Mouse (Mus musculus) spleen, adult 18-20 months (tissue): Measurements from ENCODE around the gene Eif5a2.

Experiments used
- DNase-seq, 2 experiments: peaks; one replicate each; pipeline ENCODE4 v3.0.0; 2022; ENCODE audit warnings: mixed read lengths in 2 of 2

Gene Eif5a2

GRCm38 (mm10) chr3:28780994-28781393 lies at the start of gene Eif5a2:
Eif5a2 (plus strand) TSS chr3:28781276.
- peak; percentile 89 to 93 for DNase-seq

DNA sequence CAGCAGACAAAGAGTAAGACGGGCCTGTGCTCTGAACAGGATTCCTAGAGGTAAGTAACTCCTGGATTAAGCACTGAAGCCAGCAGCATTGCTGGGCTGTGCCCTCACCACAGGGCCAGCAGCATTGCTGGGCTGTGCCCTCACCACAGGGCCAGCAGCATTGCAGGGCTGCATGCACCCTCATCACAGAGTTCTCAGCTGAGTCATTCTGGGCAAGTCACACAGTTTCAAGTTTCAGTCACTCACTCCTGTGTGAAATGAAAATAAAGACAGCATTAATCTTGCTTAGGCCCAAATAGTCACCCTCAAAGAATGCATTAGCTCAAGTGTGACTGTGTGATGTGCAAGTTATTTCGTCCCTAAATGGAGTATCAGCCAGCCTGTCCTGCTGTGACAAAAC lies 46.4 kb upstream of the Eif5a2 start:
- DNase-seq, result no peak

DNA sequence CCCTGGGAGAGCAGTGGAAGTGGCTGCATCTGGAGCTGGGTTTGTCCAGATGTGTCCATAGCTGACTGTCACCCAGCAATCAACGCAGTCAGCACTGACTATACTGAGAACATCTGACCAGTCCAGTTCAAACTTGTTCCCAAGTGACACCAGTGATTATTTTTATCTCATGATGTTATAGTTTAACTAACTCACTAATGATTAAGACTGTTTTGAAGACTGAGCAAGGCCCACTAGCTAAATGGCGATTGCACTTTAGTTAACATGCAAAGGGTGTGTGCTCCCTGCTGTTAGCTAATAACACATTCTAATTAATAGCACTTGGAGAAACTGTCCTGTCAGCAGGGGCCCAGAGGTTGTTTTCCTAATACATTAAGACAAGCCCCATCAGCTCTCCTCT lies 44.1 kb upstream of the Eif5a2 start:
- DNase-seq, result no peak

GRCm38 (mm10) chr3:28740353-28740752 lies 40.7 kb upstream of the Eif5a2 start:
- no peak for DNase-seq

DNA sequence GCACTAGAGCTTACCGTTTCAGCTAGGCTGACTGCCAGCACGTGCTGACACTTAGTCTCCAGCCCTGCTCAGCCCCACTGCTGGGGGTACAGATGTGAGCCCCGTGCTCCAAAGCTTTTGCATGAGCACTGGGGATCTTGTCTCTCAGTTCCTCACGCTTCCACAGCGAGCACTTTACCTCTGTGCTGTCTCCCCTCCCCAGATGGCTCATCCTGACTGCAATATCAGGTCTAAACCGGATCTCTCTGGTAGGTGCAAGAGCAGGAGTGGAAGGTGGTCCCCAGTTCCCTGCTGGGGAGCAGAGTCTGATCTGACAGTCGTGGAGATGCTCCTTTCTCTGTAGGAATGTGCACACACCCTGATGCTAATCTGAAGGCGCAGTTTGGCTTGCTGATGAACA lies 37.8 kb upstream of the Eif5a2 start:
- no peak for DNase-seq

DNA sequence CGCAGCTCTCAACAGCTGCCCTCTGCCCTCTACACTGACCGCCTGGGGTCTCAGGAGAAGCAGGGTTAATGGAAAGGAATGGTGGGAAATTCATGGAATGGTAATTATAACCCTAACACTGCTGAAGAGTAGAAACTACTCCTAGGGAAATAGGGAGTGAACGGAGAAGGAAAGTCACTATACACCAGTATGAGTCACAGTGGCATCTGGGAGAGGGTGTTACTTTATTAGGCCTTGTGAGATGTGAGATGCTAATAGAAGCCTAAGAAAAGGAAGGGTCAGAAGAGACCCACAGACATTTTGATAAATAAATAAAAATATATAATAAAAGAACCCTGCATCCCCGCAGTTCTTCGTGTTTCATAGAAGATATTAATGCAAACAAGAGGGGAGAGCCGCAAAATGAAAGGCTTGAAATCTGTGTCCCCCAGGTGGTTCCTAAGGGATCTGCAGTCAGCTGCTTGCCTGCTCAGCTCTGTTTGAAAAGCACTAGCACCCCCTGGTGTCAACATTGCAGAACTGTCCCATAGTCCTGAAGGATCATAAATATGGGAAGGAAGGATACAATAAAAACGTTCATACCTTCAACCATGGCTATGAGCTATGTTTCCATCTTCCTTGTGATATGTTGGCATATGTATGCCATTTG lies 35.1 kb upstream of the Eif5a2 start:
- peak in 1 of 2 experiments; percentile 37 for DNase-seq

GRCm38 (mm10) chr3:28748151-28748550 lies 32.9 kb upstream of the Eif5a2 start:
- DNase-seq, result no peak

DNA sequence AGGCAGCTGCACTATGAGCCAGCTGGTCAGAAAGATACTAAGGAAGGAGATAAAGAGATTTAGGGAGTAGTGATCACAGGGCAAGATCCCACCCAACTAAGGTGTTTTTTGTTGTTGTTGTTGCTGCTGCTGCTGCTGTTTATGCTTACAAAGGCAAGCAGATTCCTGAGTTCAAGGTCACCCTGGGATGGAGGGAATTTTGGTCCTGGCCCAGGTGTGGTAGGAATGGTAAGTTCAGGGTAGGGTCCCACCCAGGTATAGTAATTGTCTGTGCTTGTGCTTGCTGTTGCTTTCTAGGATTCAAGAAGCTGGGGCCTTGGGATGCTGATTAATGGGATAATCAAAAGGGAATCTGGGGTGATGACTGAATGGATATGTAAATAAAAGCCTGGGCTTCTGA lies 32.1 kb upstream of the Eif5a2 start:
- no peak for DNase-seq

- DNase-seq, result no peak
Observed at GRCm38 (mm10) chr3:28755477-28755876, 25.6 kb upstream of the Eif5a2 start.

DNA sequence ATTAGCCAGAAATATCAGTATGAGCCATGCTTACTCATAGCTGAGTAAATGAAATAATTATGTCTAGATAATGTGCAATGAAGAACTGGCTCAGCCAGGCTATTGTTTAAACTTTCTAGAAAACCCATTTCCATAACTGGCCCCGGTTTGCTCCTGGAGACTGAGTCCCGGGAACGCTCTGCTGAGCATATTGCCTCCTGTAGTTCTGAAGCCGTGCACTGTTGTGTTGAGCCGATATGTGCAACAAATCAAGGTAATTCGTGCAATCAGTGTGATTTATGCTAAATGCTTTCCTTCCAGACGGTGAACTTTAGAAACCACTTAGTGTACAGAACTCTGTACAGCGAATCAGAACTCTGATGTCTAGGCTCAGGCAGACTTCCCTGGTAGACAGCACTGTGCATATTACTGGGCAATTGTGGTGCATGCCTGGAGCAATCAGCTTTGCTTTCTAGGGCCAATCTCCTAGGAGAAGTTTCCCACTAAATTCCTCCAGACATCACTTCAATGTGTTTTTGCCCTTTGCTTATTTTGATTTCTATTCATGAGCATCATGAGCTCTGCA lies 19.8 kb upstream of the Eif5a2 start:
- DNase-seq, result no peak

DNA sequence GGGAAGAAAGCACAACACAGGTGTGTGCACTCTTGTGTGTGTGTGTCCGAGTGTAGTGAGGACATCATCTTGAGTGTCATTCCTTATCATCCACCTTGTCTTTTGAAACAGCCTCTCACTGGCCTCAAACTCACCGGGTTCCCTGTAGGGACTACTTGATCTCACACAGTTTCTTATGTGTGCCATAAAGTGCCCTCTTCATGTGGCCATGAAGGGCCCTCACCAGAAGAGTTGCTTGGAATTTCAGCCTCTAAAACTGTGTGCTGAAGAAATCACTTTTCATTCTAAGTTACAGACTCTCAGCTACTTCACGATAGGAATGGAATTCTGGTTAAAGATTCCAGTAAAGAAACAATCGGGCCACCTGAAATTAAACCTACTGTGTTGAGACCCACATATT lies 14.1 kb upstream of the Eif5a2 start:
- DNase-seq, result no peak

GRCm38 (mm10) chr3:28768222-28768621 lies 12.9 kb upstream of the Eif5a2 start:
- DNase-seq, result no peak

- peak in 1 of 2 experiments; percentile 7 for DNase-seq
Observed at GRCm38 (mm10) chr3:28772919-28773318, 8.2 kb upstream of the Eif5a2 start.

GRCm38 (mm10) chr3:28775361-28775760 lies 5.7 kb upstream of the Eif5a2 start:
- no peak for DNase-seq

DNA sequence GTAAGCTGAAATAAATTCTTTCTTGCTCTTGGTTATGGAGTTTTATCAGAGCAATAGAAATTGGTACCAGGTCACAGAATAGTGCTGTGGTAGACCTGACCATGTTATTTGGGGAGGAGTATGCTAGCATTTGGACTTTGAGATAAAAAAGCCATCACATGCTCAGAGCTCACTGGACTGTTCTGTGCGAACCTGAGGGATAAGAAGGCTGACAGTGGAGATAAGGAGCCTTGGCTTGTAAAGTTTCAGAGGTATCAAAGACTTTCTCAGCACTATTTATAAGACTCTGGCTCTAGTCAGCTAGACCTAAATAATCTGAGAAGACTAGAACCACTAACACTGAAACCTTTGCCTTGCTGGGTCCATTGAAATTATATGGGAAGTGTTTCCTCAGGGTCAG lies 5.1 kb upstream of the Eif5a2 start:
- DNase-seq, result no peak

- no peak for DNase-seq
Observed at GRCm38 (mm10) chr3:28776491-28776890, 4.6 kb upstream of the Eif5a2 start.

GRCm38 (mm10) chr3:28780511-28780910 lies 565 bp upstream of the Eif5a2 start:
- no peak for DNase-seq

DNA sequence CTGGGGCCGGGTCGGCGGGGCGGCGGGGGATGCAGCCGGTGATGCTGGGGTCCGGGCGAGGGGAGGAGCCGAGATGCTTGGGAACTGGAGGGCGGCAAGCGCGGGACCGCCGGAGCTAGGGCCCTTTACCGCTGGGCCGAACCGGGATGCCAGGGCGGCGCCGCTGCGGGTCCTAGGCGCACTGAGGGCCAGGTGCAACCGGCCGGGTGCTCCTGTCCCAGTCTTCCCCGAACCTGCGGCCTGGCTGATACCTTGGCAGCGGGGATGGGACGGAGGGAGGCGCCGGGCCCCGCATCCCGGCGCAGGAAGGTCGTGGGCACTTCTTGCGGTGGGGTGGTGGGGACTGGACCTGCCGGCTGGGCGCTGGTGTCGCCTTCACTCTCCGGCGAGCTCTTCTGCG lies 346 bp downstream of the Eif5a2 start:
- no peak for DNase-seq

GRCm38 (mm10) chr3:28781848-28782247 lies 772 bp downstream of the Eif5a2 start:
- DNase-seq, result no peak

DNA sequence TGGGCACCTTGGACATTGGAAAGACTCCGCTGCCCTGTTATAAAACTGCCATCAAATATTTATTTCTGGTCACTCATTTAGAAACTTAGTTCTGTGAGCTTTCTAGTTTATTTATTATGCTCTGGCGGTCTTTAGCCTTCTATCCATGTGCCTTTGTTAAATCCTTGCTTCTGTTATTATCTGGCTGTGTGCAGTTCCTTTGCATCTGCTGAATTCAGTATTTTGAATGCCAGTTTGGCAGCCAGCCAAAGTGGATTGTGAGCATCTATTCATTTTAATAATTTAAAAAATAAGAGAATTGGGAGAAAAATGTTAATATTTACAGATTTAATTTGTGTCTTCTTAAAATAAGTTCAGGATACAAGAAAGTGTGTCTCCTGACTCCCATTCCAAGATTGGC lies 3.1 kb downstream of the Eif5a2 start:
- no peak for DNase-seq

DNA sequence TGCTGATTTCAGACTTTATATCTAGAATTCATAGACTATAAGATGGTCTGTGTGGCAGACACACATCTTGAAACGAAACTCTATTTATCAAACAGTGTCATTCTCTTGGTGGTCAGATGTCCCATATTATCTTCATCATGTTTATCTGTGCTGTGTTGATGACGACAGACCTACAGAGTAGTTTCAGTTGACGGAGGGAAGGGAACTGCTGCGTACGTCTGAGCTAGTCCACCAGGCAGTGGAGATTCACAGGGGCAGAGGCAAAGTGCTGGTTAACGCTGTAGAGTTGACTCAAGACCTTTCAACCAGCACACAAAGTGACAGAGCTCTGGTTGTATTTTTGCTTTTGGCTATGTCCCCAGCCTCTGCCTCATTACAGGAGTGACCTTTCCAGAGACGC lies 13.8 kb downstream of the Eif5a2 start:
- DNase-seq, result no peak

DNA sequence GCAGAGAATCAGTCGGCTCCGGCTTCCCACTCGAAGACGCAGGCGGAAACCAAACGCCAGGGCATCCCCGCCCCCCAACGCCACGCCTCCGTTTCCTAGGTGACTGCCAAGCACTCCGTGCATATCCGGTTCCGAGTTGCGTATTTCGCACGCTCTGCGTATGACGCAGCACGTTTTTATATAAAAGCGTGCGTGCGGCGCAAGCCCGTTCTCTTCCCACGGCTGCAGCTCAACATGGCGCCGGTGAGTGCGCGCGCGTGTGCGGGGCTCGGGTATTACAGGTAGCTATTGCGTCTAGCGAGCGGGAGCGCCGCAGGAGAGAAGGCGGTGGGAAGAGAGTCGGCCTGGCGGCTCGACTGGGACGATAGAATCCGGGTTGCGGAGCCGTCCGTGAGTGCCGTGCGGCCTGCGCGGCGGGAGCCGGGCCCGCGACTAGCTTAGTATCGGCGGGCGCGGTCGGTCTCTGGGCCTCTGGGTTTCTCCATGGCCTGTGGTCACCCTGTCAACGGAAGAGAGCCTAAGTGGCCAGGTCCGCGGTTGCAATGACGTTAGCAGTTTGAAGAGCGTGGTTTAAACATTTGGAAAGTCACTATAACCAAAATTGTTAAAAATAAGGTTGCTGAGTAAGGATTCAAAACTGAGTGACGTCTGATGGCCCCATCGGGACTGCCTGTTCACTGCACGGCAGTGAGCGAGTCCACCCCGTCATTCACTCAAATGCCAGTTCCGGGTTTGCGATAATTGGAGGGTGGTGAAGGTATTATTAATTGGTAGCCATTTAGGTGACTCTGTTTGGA lies 24.4 kb downstream of the Eif5a2 start, which contains the start of gene Rpl22l1:
TSS of gene Rpl22l1 (plus strand) at position 136 of the 797 bp plus-strand sequence.
- DNase-seq, result peak; percentile 98 to 99

GRCm38 (mm10) chr3:28808039-28808643 lies 27.1 kb downstream of the Eif5a2 start:
- no peak for DNase-seq

- no peak for DNase-seq
Observed at GRCm38 (mm10) chr3:28811441-28811840, 30.4 kb downstream of the Eif5a2 start.
